Mouse (Mus musculus): ENCODE measurements around the gene Hoxc9. TPM values are rescaled to one million over a fixed set of nuclear protein-coding genes. Genes with fewer than 3 reads are reported as not detected.

Hoxc9 gene
- polyA plus RNA-seq, 1 experiment: 2.1 TPM

GRCm38 (mm10) chr15:103002156-103002555 lies 25.9 kb downstream of the Hoxc9 start:
- no peak for TF ChIP-seq POLR2A (IDR thresholded peaks at IDR 0.05; ENCODE audit: control insufficient read depth, low read depth, low read length)
- no peak for TF ChIP-seq CTCF (IDR thresholded peaks at IDR 0.05; ENCODE audit: control insufficient read depth, insufficient read depth, insufficient replicate concordance, low read depth, low read length)
- Histone ChIP-seq H3K36me3 (ENCODE audit: control insufficient read depth, insufficient read depth, low read length) (no peaks in the 10 kb centered on the region), H3K27ac (ENCODE audit: control insufficient read depth, insufficient read depth, low read depth, low read length) (peak overlapping the region; percentile 37), H3K4me1 (ENCODE audit: control insufficient read depth, insufficient read depth, low read length) (peaks cover 16% of the 10 kb centered on the region), H3K4me3 (ENCODE audit: control insufficient read depth, low read depth, low read length) (no peak overlapping the region), H3K27me3 (ENCODE audit: control insufficient read depth, insufficient read depth, low read length) (peaks cover 6% of the 10 kb centered on the region)

- H3K4me3 ChIP-seq (ENCODE audit: control insufficient read depth, low read depth, low read length): no peak overlapping the region
- TF ChIP-seq POLR2A (IDR thresholded peaks at IDR 0.05; ENCODE audit: control insufficient read depth, low read depth, low read length) (no peak), CTCF (IDR thresholded peaks at IDR 0.05; ENCODE audit: control insufficient read depth, insufficient read depth, insufficient replicate concordance, low read depth, low read length) (no peak)
- H3K36me3 ChIP-seq (ENCODE audit: control insufficient read depth, insufficient read depth, low read length): no peaks in the 10 kb centered on the region
- peaks cover 16% of the 10 kb centered on the region for H3K4me1 ChIP-seq (ENCODE audit: control insufficient read depth, insufficient read depth, low read length)
- H3K27ac ChIP-seq (ENCODE audit: control insufficient read depth, insufficient read depth, low read depth, low read length): no peak overlapping the region
- peaks cover 6% of the 10 kb centered on the region for H3K27me3 ChIP-seq (ENCODE audit: control insufficient read depth, insufficient read depth, low read length)
Observed at GRCm38 (mm10) chr15:103002821-103003448, 26.7 kb downstream of the Hoxc9 start.

- H3K4me3 ChIP-seq (ENCODE audit: control insufficient read depth, low read depth, low read length): no peak overlapping the region
- peaks cover 2% of the 10 kb centered on the region; the same call in 1 of the 2 replicates for H3K27me3 ChIP-seq (ENCODE audit: control insufficient read depth, insufficient read depth, low read length)
- TF ChIP-seq POLR2A (IDR thresholded peaks at IDR 0.05; ENCODE audit: control insufficient read depth, low read depth, low read length) (no peak), CTCF (IDR thresholded peaks at IDR 0.05; ENCODE audit: control insufficient read depth, insufficient read depth, insufficient replicate concordance, low read depth, low read length) (no peak)
- H3K27ac ChIP-seq (ENCODE audit: control insufficient read depth, insufficient read depth, low read depth, low read length): peak overlapping the region; percentile 75
- H3K36me3 ChIP-seq (ENCODE audit: control insufficient read depth, insufficient read depth, low read length): no peaks in the 10 kb centered on the region
- peaks cover 13% of the 10 kb centered on the region for H3K4me1 ChIP-seq (ENCODE audit: control insufficient read depth, insufficient read depth, low read length)
Observed at GRCm38 (mm10) chr15:103005308-103005707, 29.1 kb downstream of the Hoxc9 start.

GRCm38 (mm10) chr15:103005797-103006196 lies 29.6 kb downstream of the Hoxc9 start:
- H3K4me3 ChIP-seq (ENCODE audit: control insufficient read depth, low read depth, low read length): no peak overlapping the region
- peaks cover 15% of the 10 kb centered on the region for H3K4me1 ChIP-seq (ENCODE audit: control insufficient read depth, insufficient read depth, low read length)
- H3K36me3 ChIP-seq (ENCODE audit: control insufficient read depth, insufficient read depth, low read length): no peaks in the 10 kb centered on the region
- H3K27me3 ChIP-seq (ENCODE audit: control insufficient read depth, insufficient read depth, low read length): peaks cover 4% of the 10 kb centered on the region; the same call in 1 of the 2 replicates
- no peak for TF ChIP-seq CTCF (IDR thresholded peaks at IDR 0.05; ENCODE audit: control insufficient read depth, insufficient read depth, insufficient replicate concordance, low read depth, low read length)
- no peak for TF ChIP-seq POLR2A (IDR thresholded peaks at IDR 0.05; ENCODE audit: control insufficient read depth, low read depth, low read length)
- peak overlapping the region; percentile 75 for H3K27ac ChIP-seq (ENCODE audit: control insufficient read depth, insufficient read depth, low read depth, low read length)

GRCm38 (mm10) chr15:103006326-103006725 lies 30.1 kb downstream of the Hoxc9 start:
- TF ChIP-seq CTCF (IDR thresholded peaks at IDR 0.05; ENCODE audit: control insufficient read depth, insufficient read depth, insufficient replicate concordance, low read depth, low read length): no peak
- no peak for TF ChIP-seq POLR2A (IDR thresholded peaks at IDR 0.05; ENCODE audit: control insufficient read depth, low read depth, low read length)
- Histone ChIP-seq H3K36me3 (ENCODE audit: control insufficient read depth, insufficient read depth, low read length) (no peaks in the 10 kb centered on the region), H3K27ac (ENCODE audit: control insufficient read depth, insufficient read depth, low read depth, low read length) (no peak overlapping the region), H3K27me3 (ENCODE audit: control insufficient read depth, insufficient read depth, low read length) (peaks cover 7% of the 10 kb centered on the region), H3K4me3 (ENCODE audit: control insufficient read depth, low read depth, low read length) (no peak overlapping the region), H3K4me1 (ENCODE audit: control insufficient read depth, insufficient read depth, low read length) (peaks cover 18% of the 10 kb centered on the region)

- H3K4me3 ChIP-seq (ENCODE audit: control insufficient read depth, low read depth, low read length): peak overlapping the region; percentile 53
- peaks cover 27% of the 10 kb centered on the region for H3K4me1 ChIP-seq (ENCODE audit: control insufficient read depth, insufficient read depth, low read length)
Observed at GRCm38 (mm10) chr15:103009265-103010111, 33.2 kb downstream of the Hoxc9 start.

More at GRCm38 (mm10) chr15:103009265-103010111, 33.2 kb downstream of the Hoxc9 start:
- Histone ChIP-seq H3K36me3 (ENCODE audit: control insufficient read depth, insufficient read depth, low read length) (no peaks in the 10 kb centered on the region), H3K27ac (ENCODE audit: control insufficient read depth, insufficient read depth, low read depth, low read length) (no peak overlapping the region), H3K27me3 (ENCODE audit: control insufficient read depth, insufficient read depth, low read length) (peaks cover 13% of the 10 kb centered on the region)
- no peak for TF ChIP-seq POLR2A (IDR thresholded peaks at IDR 0.05; ENCODE audit: control insufficient read depth, low read depth, low read length)
- TF ChIP-seq CTCF (IDR thresholded peaks at IDR 0.05; ENCODE audit: control insufficient read depth, insufficient read depth, insufficient replicate concordance, low read depth, low read length): no peak

Data from testis, adult 2 months (tissue).